Mouse (Mus musculus): ENCODE results near the gene Slc2a8.

Slc2a8 gene

DNA sequence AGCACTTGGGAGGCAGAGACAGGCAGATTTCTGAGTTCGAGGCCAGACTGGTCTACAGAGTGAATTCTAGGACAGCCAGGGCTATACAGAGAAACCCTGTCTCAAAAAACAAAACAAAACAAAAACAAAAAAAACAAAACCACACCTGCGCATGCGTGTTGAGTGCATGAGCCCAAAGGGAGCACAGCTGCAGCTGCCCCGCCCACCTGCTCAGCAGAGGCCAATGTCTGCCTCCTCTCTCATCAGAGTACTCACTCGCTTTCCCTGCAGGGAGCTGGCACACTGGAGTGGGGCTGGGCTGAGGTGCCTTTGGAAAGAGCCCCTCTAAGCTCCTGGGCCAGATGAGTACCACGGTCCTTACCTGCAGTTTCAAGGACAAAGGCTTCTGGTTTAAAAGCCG, 50.2 kb downstream of the Slc2a8 start:
- DNase-seq (ENCODE audit: low read depth in 1 of 2, low spot score in 2 of 2) = no peak

DNA sequence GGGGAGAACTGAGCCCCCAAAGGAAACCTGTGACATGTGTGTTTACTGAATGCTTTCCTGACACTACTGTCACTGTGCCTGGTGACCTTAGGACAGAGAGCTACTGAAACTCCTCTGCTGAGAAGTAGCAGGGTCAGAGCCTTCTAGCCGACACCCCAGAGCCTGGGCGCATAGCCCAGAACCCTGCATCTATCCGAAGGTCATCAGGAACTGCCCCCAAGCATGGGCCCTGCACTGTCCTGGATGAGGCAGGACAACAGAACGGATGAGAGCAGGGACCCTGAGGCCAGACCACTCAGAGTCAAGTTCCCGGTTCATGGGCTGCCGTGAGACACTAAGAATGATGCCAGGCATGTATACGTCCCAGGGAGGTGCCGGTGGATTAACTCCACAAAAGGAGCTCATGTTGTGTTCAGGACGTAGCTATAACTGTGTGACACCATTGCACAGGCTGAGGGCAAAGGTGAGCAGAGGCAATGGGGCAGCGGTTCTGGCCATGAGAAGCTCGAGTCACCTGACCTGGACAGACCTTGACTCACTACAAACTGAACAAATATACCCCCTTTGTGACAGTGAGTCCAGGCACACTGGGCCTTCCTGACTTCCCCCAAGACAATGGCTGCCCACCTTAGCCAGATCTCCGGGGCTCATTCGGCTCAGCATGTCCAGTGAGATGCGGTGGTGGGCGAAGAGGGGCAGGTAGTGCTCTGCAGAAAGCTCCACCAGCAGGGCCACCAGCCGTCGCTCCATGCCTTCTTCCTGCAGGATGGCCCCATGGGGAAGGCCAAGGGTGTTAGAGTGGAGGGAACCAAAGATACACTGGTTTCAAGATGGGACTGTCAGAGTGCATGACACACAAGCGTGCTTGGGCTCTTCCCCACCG, 52.7 kb downstream of the Slc2a8 start:
- no peak for DNase-seq (ENCODE audit: low read depth in 1 of 2, low spot score in 2 of 2)

DNA sequence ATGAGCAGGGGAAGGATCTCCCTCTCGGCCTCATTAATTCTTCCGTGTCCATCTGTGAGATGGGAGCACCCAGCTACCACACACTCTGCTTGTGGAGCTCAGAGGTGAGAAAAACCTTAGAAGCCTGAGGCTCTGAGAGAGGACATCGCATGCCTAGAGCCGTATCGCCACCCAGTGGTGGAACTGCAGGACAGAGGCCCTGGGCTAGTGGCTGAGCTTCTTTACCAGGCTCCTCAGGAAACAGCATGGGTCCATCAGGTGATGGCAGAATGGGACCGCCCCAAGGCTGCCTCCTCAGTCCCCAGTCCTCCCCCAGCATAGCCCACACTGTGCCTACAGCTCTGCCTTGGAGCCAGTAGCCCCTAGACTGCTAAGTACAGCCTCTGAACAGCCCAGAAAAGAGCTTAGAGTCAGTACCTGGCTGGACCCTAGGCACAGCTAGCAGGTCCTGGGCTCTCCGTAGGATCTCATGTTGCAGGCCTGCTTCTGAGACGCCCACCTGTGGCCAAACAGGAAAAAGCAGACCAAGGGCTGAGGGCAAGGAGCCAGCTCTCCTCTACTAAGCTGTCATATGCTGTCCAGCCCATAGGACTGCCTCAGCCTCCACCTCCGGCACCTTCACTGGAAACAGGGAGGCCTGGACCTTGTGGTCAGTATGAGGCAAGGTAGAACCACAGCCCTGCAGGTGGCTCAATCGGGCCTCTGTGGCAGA, 53.5 kb downstream of the Slc2a8 start:
- peak in 1 of 2 experiments; percentile 53 for DNase-seq (ENCODE audit: low read depth in 1 of 2, low spot score in 2 of 2)

DNA sequence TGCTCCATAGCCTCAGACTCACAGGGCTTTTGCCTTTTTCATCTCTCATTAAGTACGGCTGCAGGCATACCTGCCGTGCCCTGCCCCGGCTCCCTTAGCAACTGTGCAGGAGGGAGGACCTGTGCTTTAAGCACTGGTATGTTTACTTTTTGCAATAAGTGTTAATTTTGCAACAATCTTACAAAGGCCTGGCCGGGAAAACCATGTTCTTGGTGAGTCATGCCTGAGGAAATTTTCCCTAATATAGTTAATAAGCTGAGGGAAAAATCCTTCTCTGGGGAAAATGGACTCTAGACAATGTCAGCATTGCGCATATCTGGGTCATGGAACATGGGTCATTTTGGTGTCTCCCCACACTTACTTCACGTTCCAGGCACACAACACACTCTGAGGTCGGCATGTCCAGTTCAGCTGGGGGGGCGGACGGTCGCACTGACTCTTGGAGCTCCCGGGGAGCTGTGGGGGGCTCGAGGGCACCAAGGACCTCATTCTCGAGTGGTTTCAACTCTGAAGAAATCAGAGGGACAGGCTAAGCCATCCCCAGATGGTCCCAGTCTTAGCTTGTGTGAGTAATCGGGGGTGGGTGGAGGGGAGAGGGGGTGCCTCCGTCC, 54.2 kb downstream of the Slc2a8 start:
- no peak for DNase-seq (ENCODE audit: low read depth in 1 of 2, low spot score in 2 of 2)

DNA sequence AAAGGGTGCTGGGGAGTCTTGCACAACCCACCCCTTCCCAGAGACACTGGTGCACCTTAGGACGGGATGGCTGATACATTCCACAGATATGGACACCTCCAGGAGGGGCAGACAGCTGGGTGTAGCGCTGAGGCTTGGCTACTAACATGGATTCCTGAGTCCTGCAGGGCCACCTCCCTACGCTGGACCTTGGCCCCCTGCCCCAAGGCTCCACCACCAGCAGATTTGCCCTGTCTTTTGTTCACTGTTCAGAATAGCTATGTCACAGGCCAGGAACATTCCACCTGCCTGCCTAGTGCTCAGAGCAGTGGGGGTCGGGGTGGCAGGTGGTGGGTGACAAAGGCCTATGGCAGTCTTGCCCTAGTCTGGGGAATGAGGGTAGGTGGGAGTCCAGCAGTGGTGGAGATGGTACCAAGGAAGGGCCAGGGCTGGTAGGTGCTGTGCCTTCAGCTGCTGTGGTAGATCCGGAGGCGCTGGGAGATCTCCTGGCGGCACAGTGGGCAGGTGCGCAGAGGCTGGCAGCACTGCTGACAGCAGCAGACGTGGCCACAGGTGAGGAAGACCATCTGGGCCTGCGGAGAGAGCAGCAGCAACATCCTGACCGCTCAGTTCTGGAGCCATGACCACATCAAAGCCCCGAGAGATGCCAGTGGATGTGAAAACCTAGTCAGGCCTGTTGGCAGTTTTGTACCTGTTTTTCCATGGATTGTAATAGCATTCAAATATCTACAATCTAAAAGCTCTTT, 55.4 kb downstream of the Slc2a8 start:
- no peak for DNase-seq (ENCODE audit: low read depth in 1 of 2, low spot score in 2 of 2)

DNA sequence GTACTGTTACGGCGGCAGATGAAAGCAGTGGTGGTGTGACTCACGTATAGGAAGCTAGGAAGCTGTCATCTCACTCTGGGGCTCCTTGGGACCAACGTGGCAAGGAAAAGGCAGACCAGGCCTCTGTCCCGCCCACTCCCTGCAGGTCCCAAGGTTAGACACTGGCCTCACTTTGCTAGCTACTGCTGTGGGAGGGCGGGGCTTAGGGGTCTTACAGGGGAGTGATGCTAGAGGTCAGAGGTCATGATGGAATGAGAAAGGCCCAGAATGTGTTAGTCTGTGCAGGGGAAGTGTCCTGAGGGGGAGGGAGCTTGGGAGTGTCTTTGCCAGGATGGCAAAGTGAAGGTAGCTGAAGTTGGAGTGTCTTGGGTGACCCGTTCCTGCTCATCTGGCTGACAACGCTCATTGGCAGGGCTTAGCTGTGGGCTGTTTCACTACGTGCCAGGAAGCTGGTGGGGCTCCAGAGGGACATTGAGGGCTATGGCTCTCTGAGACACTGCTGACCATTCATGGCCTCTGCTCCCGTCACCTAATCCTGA, 57.5 kb downstream of the Slc2a8 start:
- DNase-seq (ENCODE audit: low read depth in 1 of 2, low spot score in 2 of 2) = no peak

DNA sequence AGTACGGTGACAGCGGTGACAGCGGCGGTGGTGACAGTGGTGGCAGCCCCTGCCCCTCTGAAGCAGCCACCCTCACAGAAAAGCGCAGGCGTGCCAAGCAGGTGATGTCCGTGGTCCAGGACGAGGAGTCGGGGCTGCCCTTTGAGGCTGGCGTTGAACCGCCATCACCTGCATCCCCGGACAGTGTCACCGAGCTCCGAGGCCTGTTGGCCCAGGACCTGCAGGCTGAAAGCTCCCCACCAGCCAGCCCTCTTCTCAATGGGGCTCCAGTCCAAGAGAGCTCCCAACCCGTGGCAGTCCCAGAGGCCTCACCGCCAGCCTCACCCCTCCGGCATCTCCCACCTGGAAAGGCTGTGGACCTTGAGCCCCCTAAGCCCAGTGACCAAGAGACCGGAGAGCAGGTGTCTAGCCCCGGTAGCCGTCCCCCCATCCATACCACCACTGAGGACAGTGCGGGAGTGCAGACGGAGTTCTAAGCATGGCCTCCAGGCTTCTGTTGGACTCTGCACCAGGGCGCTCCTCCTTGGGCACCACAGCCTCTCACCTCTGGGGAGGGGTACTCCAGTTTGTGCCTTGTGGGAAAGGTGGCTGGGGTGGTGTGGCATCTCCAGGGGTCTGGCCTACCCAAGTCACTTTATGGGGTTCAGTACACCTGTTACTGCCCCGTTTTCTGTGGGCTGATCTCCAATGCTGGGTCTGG, 58.2 kb downstream of the Slc2a8 start:
- DNase-seq (ENCODE audit: low read depth in 1 of 2, low spot score in 2 of 2) = no peak
